Mouse (Mus musculus) cortical plate, adult 2 months (tissue): ENCODE data around the gene Tmsb15a.

Experiments
- CTCF ChIP-seq: fragments of 200-500 bp; IDR thresholded peaks from 2 replicates; pipeline ENCODE4 v1.5.1; 2011; ENCODE audit warnings: mild to moderate bottlenecking, control low read depth, low read length; ENCODE audit not compliant: insufficient read depth; ENCODE audit errors: extremely low read depth
- POLR2A ChIP-seq: fragments of 200-500 bp; IDR thresholded peaks from 2 replicates; pipeline ENCODE4 v1.6.1; 2011; ENCODE audit warnings: mild to moderate bottlenecking, low read length, control low read depth; ENCODE audit not compliant: insufficient read depth; ENCODE audit errors: extremely low read depth

DNA sequence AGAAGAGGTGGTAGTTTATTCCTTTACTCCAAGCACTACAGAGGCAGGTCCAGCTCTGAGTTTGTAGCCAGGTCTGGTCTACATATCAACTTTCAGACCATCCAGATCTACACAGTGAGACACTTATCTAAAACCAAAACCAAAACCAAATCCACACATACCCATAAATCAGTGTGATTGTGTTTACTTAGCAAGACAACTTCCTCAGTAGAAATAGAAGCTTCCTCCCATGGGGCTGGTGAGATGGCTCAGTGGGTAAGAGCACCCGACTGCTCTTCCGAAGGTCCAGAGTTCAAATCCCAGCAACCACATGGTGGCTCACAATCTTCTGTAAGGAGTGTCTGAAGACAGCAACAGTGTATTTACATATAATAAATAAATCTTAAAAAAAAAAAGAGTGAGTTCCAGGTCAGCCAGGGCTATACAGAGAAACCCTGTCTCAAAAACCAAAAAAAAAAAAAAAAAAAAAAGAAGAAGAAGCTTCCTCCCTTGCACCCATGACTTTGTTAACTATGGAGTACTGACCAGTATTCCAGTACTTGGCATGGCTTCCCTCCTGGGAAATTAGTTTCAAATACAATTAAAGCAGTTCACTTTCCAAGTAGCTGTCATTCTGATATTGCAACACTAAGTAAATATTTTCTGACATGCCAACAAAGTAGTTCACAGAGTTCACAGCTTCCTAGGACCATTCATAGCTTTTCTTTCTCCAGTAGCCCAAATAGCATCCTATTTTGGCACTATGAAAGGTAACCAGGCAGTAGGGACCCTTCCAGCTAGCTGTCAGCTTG, 13.9 kb upstream of the Tmsb15a start:
- TF ChIP-seq POLR2A, result no peak
- no peak for TF ChIP-seq CTCF
